Mouse (Mus musculus): Measurements from ENCODE around the gene Try5. TPM values are rescaled to one million over a fixed set of nuclear protein-coding genes. Genes with fewer than 3 reads are reported as not detected.

Try5 gene
- total RNA-seq (2023; ENCODE audit: inconsistent age): 1.6 TPM in 1 of 4 replicates, not detected in the others

GRCm38 (mm10) chr6:41316741-41317140 is at the start of gene Try5:
TSS of gene Try5 (minus strand) at chr6:41316841.

DNA sequence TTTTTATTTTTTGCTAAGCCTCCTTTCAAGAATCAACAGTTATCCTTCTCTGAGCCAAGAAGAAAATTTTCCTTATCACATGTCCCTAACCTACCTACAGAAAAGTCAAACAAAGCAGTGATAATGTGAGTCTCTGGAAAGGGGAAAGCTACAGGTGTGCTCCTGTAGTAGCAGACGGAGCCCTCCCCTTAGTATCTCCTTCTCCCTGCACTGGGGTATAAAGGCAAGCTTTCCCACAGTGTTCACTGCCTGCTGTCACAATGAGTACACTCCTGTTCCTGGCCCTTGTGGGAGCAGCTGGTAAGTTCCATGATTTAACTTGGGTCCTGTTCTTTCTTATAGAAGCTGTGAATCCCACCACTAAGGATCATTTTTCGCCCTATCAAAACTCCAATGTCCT is 37.3 kb upstream of the Try5 start, which contains the start of gene Try10:
TSS of gene Try10 (plus strand) at position 174 of the 400 bp plus-strand sequence.

DNA sequence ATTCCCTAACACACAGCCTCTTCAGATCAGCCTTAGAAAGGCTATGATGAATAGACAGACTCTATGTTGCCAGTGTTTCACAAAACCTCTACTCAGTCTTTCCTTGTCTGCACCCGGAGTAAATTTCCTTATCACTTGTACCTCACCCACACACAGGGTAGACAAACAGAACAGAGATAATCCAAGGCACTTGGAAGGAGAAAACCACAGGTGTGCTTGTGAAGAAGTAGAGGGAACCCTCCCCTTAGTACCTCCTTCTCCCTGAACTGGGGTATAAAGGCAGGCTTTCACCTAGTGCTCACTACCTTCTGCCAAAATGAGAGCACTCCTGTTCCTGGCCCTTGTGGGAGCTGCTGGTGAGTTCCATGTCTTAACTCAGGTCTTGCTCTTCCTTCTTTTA is 14.7 kb downstream of the Try5 start, which contains the start of gene Try4:
TSS of gene Try4 (plus strand) at position 301 of the 400 bp plus-strand sequence.

Other genes with a start within 250 kb of the Try5 start
- 1.7 TPM in 1 of 4 replicates, not detected in the others for gene Try4, start 14.6 kb downstream of the Try5 start, total RNA-seq (2023; ENCODE audit: inconsistent age)
- not detected in 4 replicates for gene Try10, start 37.3 kb upstream of the Try5 start, total RNA-seq (2023; ENCODE audit: inconsistent age)
- gene Prss3, start 60.8 kb upstream of the Try5 start, total RNA-seq (2023; ENCODE audit: inconsistent age): not detected in 4 replicates
- gene Gm5771, start 75.5 kb upstream of the Try5 start, total RNA-seq (2023; ENCODE audit: inconsistent age): not detected in 4 replicates
- gene Gm10334, start 129.3 kb upstream of the Try5 start, total RNA-seq (2023; ENCODE audit: inconsistent age): not detected in 4 replicates
- gene Prss1, start 142.1 kb upstream of the Try5 start, total RNA-seq (2023; ENCODE audit: inconsistent age): not detected in 4 replicates
- 0.87 to 2.5 TPM in 2 of 4 replicates, not detected in the others for gene Prss2, start 204.9 kb upstream of the Try5 start, total RNA-seq (2023; ENCODE audit: inconsistent age)

Measured in B cell, adult (primary cell).